Mouse (Mus musculus): ENCODE data around the gene Inf2. TPM values are rescaled to one million over a fixed set of nuclear protein-coding genes. Genes with fewer than 3 reads are reported as not detected.
A peak's percentile ranks its signal among the peaks of the same experiment; 100 is the strongest.

The Inf2 gene
- total RNA-seq, 2 experiments from 2014 or later, result 70.1 to 84.3 TPM

DNA sequence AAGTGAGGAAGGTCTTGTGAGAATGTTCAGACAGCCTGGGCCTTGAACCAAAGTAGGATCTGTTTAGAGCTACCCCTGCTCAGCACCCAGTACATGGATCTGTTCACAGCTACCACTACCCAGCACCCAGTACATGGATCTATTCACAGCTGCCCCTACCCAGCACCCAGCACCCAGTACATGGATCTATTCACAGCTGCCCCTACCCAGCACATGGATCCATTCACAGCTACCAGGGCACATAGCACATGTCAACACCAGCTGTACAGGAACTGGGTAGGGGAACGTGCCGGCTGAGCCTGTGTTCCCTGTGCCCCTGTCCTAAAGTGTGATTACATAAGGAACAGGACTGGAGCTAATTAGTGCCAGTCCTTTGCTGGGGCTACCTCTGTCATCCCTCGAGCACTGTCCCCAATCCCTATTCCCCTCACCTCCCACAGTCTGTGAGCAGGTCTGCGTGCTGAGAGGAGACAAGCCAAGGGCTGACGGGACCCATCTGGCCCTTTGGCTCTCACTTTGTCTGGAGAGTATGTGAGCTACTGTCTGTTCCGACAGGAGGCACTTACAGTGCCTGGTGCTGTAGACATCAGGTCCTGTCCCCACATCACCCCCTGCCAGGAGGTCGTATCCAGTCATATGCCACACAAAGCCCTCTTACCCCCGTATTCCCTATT, 2.1 kb downstream of the Inf2 start:
- intact Hi-C loops (cut with DNase I), result no loop called here
- DNase-seq (ENCODE audit: low spot score in 2 of 2), result no peak

DNA sequence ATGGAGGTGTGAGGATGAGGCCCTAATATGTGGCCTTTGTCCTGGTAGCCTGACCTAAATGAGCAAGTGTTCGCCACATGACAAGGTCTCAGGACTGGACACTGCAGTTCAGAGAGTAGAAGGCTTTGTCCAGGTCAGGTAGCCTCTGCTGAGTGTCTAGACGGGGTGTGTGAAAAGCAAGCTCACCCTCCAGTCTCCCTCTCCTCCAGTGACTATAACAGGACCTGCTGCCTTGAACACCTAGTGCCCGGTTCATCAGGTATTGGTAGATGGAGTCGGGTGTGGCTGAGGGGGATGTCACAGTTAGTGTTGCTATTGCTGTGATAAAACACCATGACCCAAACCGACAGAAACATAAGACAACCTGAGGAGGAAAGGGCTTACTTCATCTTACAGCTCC, 2.7 kb downstream of the Inf2 start:
- DNase-seq (ENCODE audit: low spot score in 2 of 2), result no peak
- intact Hi-C loops (cut with DNase I), result no loop called here

DNA sequence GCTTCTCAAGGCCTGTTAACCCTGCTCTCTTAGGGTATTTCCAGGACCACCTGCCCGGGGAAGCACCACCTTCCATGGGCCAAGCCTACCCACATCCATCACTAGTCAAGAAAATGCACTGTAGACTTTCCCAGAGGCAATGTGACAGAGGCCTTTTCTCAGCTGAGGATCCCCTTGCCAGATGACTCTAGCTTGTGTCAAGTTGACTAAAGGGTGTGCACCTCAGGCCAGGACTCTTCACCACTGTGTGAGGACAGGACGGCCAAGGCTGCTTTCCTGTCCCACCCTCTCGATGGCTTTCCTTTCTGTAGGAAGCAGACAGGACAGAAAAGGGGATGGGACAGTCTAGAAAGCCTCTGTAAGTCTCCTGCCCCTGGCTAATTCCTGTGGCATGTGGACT, 3.1 kb downstream of the Inf2 start:
- no peak for DNase-seq (ENCODE audit: low spot score in 2 of 2)
- intact Hi-C loops (cut with DNase I), result no loop called here

DNA sequence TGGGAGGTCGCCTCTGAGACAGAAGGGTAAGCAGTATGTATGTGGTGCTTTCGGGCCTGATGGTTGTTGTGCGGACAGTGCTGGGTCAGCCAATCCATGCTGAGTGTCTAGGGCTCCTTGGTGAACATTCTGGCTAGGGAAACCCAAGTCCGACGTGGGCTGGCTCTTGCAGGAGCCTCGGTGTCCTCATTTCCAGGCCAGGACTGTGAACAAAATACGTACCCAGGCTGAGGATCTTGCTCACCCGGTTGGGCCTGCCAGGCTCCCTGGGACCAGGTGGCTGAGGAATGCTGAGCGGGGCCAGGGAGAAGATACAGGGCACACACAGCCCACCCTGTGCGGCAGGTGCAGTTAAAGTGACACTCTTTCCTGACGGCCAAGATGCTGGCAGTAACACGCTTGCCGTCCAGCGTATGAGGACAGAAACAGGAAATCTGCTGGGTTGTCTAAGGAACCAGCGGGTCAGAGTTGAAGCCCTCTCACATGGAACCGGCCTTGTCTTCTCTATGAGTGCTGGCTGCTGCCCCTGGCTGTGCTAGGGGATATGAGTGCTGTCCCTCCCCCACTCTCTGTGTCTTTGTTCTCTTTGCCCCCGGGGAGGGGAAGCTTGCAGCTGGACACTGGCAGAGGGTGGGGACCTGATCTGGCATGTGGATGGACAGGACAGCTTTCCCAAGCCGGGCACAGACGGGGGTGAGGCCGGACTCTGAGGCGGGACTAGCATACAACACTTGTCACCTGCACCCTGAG, 4.6 kb downstream of the Inf2 start:
- intact Hi-C loops (cut with DNase I), result no loop called here
- no peak for DNase-seq (ENCODE audit: low spot score in 2 of 2)

DNA sequence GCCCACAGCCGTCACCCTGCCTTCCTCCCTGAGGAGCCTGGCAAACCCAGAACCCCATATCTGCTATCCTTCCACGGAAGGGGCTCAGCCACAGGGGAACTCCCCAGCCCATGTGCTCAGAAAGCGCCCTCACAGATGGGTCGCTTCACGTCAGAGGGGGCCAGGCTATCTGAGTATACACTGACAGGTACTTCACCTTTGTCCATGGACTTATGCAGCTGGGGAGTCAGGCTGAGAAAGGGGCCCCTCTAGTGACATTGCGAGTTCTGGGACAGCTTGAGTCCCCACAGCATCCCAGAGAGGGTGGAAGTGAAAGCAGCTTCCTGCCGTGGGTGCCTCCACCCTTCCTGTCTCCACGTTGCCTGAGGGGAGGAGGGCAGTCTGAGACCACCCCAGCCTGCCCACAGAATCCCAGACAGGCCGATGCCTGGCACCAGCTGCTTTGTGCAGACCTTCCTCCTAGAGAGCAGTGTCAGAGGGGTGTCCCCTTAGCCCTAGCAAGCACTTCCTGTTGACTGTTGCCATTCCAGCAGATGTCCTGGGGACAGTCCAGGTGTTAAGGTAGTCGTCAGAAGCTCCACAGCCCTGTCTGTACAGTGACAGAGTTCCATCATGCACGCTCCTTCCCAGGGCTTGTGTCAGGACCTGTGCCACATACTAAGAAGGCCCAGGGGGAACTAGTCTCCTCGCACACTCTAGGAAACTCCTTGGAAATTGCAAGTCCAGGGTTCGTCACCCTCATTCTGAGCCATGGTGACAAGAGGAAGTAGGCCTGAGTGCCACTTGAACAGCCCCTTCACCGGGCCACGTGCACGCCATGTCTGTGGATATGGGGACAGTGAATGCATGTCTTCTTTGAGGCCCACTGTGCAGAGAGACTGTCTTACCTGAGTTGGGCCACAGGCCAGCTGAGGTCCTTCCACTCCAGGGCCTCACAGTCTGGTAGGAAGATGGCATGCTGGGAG, 5.6 kb downstream of the Inf2 start:
- no peak for DNase-seq (ENCODE audit: low spot score in 2 of 2)
- intact Hi-C loops (cut with DNase I), result no loop called here

DNA sequence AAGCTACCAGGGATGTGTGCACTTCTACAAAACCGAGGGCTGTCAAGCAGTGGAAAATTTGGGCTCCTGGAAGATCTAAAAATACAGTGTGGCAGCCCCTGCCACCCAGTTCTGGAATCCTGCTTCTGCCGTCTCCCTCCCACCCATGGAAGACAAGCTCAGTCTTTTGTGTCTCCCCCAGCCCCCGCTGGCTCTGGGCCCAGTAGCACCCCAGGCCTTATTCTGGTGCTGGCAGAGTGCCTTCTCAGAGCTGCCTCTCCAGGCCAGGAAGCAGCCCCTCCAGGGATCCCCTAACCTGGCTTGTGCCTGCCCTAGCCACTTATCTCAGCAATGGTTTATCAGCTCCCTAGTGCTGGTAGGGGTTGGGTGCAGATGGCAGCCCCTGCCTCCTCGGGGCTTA, 6.4 kb downstream of the Inf2 start:
- intact Hi-C loops (cut with DNase I), result no loop called here
- peak; percentile 73 for DNase-seq (ENCODE audit: low spot score in 2 of 2)

DNA sequence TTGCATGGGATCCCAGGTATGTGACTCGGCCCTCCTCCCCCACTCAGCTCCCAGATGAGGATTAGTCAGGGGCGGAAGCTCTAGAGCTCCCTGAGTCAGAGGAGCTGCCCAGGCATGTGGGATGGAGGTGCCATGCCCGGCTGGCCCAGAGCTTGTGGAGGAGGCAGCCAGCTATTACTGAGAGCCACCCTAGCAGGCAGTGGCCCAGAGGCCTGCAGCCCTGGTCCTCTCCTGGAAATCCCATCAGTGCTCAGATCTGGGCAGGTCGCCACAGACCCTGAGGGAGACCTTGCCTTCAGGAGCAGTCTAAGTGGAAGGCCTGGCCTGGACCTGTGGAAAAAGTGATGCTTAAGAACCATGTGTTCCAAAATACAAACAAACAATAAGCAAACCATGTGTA, 7.0 kb downstream of the Inf2 start:
- DNase-seq (ENCODE audit: low spot score in 2 of 2), result no peak
- intact Hi-C loops (cut with DNase I), result no loop called here

DNA sequence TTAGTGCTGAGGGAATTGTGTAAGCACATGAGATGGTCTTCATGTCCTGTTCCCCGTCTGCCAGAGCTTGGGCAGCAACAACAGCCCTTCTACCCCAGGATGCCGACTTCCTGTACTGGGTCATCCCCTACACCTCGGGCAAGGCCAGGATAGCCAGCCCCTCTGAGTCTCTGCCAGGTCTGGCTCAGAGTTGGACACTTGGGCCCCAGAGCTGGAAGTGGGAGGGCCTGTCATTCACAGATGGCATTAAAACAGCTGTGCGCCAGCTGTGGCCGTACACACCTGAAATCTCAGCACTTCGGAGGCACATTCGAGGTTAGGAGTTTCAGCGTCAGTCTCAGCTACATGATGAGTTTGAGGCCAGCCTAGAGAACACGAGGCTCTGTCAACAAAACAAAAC, 7.9 kb downstream of the Inf2 start:
- intact Hi-C loops (cut with DNase I), result no loop called here
- DNase-seq (ENCODE audit: low spot score in 2 of 2), result no peak

DNA sequence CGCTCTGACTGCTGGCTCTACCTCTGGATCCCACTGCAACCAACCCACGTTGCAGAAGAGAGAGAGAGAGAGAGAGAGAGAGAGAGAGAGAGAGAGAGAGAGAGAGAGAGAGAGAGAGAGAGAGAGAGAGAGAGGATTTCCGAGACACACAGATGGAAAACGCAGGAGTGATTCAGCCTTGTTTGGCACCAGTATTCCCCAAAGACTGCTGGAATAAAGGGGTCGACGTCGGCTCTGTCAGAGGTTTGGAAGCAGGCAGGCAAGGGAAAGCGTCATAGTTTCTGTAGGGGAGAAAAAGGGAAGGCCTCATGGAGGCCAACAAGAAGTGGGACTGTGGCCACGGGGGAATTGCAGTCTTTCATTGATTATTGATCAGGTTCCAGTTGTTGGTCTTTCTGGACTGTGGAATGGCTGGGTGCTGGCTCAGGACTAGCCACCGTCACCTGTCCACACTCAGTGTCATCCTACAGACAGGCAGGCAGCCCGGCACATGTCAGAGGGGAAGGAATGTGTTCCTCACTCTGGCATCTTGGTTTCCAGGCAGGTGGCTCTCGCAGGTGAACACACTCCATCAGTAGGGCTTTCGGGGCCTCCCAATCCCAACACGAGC, 8.4 kb downstream of the Inf2 start:
- intact Hi-C loops (cut with DNase I), result no loop called here
- no peak for DNase-seq (ENCODE audit: low spot score in 2 of 2)

DNA sequence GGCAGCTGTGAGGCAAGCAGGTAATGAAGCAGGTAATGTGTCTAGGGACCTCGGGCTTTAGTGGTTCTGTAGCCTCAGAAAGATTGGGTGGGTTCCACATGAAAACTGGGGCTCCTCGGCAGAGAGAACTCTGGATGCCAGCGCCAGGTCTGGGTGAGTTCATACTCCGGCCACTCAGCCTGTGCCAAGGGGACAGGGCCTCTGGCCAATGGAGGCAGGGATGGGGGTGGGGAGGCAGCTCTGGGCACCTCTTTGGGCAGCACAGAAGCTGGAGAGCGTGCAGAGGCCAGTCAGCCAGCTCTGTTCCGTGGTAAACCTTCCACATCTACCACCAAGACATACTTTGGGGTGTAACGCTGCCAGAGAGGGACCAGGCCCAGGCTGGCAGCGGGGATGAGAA, 9.0 kb downstream of the Inf2 start:
- intact Hi-C loops (cut with DNase I), result no loop called here
- DNase-seq (ENCODE audit: low spot score in 2 of 2), result no peak

DNA sequence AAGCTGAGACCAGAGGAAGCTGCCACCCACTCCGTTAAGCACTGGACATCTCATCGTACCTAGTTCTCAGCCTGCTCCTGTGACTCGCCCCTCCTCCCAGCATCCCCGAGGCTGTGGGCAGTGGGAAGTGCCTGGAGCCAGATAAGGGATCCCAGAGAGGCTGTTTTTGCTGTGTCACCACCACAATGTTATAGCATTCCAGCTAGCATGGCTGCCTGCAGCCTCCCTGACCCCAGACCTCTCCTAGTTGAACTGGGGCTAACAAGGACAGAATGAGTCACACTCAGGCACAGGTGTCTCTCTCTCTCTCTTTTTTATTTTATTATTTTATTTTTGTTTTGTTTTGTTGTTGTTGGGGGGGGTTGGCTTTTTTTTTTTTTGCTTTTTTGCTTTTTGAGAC, 10.6 kb downstream of the Inf2 start:
- intact Hi-C loops (cut with DNase I), result no loop called here
- DNase-seq (ENCODE audit: low spot score in 2 of 2), result no peak

DNA sequence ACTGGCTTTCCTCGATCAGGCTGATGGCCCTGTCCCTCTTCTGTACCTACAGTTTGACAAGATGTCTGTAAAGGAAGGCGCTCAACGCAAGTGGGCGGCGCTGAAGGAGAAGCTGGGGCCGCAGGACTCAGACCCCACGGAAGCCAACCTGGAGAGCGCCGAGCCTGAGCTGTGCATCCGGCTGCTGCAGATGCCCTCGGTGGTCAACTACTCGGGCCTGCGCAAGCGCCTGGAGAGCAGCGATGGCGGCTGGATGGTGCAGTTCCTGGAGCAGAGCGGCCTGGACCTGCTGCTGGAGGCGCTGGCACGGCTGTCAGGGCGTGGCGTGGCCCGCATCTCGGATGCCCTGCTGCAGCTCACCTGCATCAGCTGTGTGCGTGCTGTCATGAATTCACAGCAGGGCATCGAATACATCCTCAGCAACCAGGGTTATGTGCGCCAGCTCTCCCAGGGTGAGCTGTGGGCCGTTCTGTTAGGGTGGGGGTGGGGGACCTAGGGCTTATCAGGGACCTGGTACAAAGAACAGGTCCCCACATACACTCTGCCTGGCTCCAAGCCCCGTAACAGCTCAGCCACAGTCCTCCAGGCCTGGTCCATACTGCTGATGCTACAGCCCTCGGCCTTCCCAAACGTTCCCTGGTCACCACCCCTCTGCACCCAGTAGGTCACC, 11.5 kb downstream of the Inf2 start:
- intact Hi-C loops (cut with DNase I), result no loop called here
- no peak for DNase-seq (ENCODE audit: low spot score in 2 of 2)

DNA sequence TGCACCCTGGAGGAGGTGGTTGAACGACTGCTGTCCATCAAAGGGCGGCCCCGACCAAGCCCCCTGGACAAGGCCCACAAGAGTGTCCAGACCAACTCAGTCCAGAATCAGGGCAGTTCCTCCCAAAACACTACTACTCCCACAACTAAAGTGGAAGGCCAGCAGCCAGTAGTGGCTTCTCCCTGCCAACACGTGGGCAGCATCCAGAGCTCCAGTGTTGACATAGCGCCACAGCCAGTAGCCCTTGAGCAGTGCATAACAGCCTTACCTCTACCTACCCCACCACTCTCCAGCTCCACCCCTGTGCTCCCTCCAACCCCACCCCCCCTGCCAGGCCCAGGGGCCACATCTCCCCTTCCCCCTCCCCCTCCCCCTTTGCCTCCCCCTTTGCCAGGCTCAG, 15.4 kb downstream of the Inf2 start:
- intact Hi-C loops (cut with DNase I), result loop anchor here (2.0 kb wide), 1 partner anchor 15 kb away; the partner anchor contains the start of gene Inf2
- DNase-seq (ENCODE audit: low spot score in 2 of 2), result no peak

DNA sequence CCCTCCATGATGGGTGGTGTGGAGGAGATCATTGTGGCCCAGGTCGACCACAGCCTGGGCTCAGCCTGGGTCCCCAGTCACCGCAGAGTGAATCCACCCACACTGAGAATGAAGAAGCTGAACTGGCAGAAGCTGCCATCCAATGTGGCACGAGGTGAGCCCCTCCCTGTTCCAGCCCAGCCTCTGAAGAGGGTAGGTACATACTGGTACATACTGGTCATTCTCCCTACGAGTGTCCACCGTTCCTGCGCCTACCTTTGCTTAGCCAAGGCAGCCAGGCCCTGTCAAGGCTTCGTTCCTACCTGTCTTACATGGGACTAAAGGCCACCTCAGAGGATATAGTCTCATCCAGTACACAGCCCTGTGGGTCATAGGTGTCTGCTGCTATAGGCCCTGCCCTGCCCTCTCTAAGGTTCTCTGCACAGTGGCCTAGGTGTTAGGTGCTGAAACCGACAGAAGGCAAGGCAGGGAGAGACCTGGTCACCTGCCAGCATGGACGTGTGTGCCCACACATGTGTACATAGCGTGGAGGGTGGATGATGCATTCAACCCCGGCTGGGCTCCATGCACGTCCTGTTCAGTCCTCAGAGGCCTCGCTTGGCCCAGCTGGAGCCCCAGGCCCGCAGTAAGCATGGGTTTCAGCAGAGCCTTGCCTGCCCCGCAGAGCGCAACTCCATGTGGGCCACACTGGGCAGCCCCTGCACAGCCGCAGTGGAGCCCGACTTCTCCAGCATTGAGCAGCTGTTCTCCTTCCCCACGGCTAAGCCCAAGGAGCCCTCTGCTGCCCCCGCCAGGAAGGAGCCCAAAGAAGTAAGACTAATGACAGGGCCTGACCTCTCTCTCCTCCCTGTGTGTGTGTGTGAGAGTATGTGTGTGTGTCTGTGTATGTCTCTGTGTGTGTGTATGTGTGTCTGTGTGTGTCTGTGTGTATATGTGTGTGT, 16.4 kb downstream of the Inf2 start:
- intact Hi-C loops (cut with DNase I), result loop anchor here (1.0 to 2.0 kb wide), 2 partner anchors 16 to 53 kb away; partner anchors contain the start of gene Inf2
- DNase-seq (ENCODE audit: low spot score in 2 of 2), result peak; percentile 50 to 57

DNA sequence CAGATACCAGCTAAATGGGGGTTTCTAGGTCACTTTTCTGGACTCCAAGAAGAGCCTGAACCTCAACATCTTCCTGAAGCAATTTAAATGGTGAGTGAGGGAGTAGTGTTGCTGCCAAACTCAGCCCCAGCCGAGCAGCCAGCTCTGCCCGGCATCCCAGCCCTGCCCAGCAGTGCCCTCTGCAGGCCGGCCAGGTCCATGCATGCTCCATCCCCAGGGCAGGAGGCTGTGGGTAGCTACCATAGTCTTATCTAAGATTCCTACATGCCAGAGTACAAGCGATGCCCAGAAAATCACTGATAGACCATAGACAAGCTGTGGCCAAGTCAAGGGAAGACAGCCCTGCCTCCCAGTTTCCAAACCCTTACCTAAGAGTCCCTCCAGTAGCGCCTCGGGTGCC, 17.2 kb downstream of the Inf2 start:
- intact Hi-C loops (cut with DNase I), result loop anchor here (1.0 to 2.0 kb wide), 2 partner anchors 17 to 53 kb away; partner anchors contain the start of gene Inf2
- peak; percentile 82 to 84 for DNase-seq (ENCODE audit: low spot score in 2 of 2)

DNA sequence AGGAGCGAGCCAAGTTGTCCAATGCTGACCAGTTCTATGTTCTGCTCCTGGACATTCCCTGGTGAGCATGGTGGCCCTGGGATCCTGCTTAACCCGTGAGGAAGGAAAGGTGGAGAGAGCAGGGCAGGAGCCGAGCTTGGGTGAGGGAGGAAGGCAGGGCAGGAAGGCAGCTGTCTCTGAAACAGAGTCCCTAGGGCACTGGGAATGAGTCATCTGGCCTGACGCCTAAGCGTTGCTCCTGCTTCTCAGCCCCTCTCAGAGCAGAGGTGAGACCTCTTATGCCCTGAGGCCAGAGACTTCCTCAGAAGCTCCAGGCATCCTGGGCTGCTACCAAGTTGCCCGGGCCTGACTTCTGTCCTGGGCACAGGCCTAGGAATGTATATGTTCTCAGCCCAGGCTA, 18.4 kb downstream of the Inf2 start:
- no peak for DNase-seq (ENCODE audit: low spot score in 2 of 2)
- intact Hi-C loops (cut with DNase I), result no loop called here

DNA sequence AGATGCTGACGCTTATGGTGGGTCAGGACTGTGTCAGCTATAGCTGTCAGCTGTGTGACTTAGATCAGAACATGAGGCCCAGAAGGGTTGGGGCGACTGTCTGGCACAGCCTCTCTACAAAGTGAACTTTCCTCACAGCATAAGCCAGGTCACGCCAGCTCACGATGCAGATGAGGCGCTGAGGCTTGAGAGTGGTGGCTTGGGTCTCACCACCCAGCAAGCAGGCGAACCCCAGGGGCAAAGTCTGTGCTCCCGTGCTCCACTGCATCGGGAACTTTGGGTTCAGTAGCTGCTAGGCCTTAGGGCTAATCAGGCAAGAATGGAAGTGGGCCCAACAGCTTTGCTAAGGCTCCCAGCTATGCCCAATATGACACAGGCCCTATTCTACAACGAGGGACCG, 20.4 kb downstream of the Inf2 start:
- DNase-seq (ENCODE audit: low spot score in 2 of 2), result no peak
- intact Hi-C loops (cut with DNase I), result no loop called here

DNA sequence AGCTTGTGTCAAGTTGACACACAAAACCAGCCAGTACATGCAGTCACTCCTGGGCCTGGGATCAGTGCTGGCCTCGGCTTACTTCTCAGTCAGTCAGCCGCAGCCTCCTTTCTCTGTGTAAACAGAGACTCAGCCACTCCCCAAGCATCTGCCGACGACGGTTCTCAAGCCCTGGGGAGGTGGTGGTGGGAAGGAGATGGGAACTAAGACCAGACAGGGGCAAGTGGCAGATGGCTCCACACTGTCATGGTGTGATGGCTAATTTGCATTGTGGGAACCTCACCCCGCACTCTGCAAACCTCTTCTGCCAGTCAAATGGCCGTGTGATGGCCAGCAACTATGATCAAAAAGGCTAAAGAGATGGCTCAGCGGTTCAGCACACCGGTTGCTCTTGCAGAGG, 28.1 kb downstream of the Inf2 start:
- no peak for DNase-seq (ENCODE audit: low spot score in 2 of 2)
- intact Hi-C loops (cut with DNase I), result no loop called here
